Mouse (Mus musculus): ENCODE results near the gene Zfp975. TPM values are rescaled to one million over a fixed set of nuclear protein-coding genes. Genes with fewer than 3 reads are reported as not detected.
"Not testable (repeated sequence)": the region's sequence is repeated elsewhere in the genome, so short reads cannot be mapped to it uniquely, and the experiment has no call there.

Zfp975 gene
- total RNA-seq (2021), result 1 to 10 TPM; 6.8 to 8.5 TPM

- peak; percentile 79 to 82 for DNase-seq
Observed at GRCm38 (mm10) chr7:42692362-42693158, at the start of gene Zfp975. Zfp975 (minus strand) TSS chr7:42692742.

GRCm38 (mm10) chr7:42738536-42739210 is 46.1 kb upstream of the Zfp975 start:
- no peak for DNase-seq

- DNase-seq, result not testable (repeated sequence)
Observed at GRCm38 (mm10) chr7:42726917-42727316, 34.4 kb upstream of the Zfp975 start, which contains the start of gene Gm17067. Gm17067 (minus strand) TSS chr7:42727017.

- DNase-seq, result peak in 1 of 2 experiments; percentile 2
Observed at GRCm38 (mm10) chr7:42693251-42693650, 709 bp upstream of the Zfp975 start.

GRCm38 (mm10) chr7:42680081-42680480 is 12.5 kb downstream of the Zfp975 start:
- DNase-seq, result not testable (repeated sequence)

GRCm38 (mm10) chr7:42679646-42680045 is 12.9 kb downstream of the Zfp975 start:
- DNase-seq, result not testable (repeated sequence)

GRCm38 (mm10) chr7:42660140-42660539 is 32.4 kb downstream of the Zfp975 start:
- not testable (repeated sequence) for DNase-seq

- DNase-seq, result not testable (repeated sequence)
Observed at GRCm38 (mm10) chr7:42655211-42655610, 37.3 kb downstream of the Zfp975 start.

- not testable (repeated sequence) for DNase-seq
Observed at GRCm38 (mm10) chr7:42643120-42643620, 49.4 kb downstream of the Zfp975 start.

GRCm38 (mm10) chr7:42642152-42643115 is 50.1 kb downstream of the Zfp975 start, which contains the start of gene Zfp976:
Zfp976 (minus strand) TSS chr7:42642588.
- DNase-seq, result peak; percentile 62 to 64

GRCm38 (mm10) chr7:42631031-42631430 is 61.5 kb downstream of the Zfp975 start:
- not testable (repeated sequence) for DNase-seq

Other genes with a start within 250 kb of the Zfp975 start
- gene 4933421I07Rik, start 244.6 kb downstream of the Zfp975 start, total RNA-seq (2021), result not detected
- gene Zfp141, start 187.0 kb downstream of the Zfp975 start, total RNA-seq (2021), result 10 to 100 TPM; 19.5 to 20.3 TPM
- not detected for gene Gm21028, start 114.2 kb downstream of the Zfp975 start, total RNA-seq (2021)
- gene Zfp977, start 100.2 kb downstream of the Zfp975 start, total RNA-seq (2021), result 1 to 10 TPM; 2.8 to 3.3 TPM
- 1 to 10 TPM; 4.9 to 5.2 TPM for gene Zfp976, start 50.2 kb downstream of the Zfp975 start, total RNA-seq (2021)
- not detected for gene Gm17067, start 34.3 kb upstream of the Zfp975 start, total RNA-seq (2021)
- not detected for gene Vmn2r62, start 100.8 kb upstream of the Zfp975 start, total RNA-seq (2021)
- gene Gm2381, start 174.5 kb upstream of the Zfp975 start, total RNA-seq (2021), result under 1 TPM; 0.30 to 0.43 TPM
- gene Vmn2r63, start 241.1 kb upstream of the Zfp975 start, total RNA-seq (2021), result not detected